Mouse (Mus musculus): ENCODE results near the gene Hmga2.

Hmga2 gene

DNA sequence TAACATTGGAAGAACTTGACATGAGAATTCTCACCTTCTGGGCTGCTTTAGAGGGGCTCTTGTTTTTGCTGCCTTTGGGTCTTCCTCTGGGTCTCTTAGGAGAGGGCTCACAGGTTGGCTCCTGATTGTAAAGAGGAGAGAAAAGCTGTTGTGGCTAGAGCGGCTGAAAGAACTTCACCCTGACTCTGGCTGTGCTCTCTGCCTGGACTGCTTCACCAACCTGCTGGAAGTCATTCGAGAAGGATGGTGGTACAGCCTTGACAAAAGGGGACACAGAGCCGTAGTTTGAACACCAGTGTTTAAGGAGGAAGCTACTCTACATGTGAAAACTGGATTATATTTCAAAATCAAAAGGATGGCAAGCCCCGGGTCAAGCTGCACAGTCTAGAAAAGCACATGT is 3.1 kb downstream of the Hmga2 start:
- no peak for DNase-seq (ENCODE audit: low read depth, low spot score)

DNA sequence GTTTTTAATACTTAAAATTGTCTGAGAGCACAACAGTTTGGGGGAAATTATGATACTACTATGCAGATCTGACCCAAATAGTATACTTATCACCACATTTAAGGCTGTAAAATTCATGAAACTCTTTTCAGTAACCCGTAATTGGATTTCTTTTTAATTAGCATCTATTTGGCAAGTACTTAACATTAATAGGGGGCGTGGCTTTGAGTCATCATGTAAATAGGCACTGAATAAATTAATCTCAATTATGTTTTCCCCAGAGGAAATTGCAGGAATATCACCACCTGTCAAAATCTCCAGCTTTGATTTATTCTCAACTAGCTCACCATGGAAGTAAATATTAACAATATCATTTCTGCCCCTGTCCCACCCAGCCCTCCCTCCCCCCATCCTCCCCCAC is 3.7 kb downstream of the Hmga2 start:
- DNase-seq (ENCODE audit: low read depth, low spot score): no peak

DNA sequence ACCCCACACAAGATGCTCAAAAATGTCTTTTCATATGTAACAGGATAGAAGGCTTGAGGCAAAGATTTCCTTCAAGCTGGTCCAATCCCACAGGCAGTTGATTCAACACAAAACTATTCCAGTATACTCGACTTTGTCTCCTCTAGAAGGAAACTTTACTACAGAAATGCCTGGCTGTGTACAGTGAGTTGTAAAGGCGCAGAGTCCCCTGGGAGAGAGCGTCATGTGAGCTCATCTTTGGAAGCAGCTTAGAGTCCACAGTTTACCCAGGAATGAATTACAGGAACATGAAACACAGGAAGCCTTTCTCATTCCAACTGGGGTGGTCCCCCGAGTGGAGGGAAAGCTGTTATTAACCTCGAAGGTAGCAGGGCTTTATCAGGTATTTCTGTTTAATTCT is 11.1 kb downstream of the Hmga2 start:
- no peak for DNase-seq (ENCODE audit: low read depth, low spot score)

DNA sequence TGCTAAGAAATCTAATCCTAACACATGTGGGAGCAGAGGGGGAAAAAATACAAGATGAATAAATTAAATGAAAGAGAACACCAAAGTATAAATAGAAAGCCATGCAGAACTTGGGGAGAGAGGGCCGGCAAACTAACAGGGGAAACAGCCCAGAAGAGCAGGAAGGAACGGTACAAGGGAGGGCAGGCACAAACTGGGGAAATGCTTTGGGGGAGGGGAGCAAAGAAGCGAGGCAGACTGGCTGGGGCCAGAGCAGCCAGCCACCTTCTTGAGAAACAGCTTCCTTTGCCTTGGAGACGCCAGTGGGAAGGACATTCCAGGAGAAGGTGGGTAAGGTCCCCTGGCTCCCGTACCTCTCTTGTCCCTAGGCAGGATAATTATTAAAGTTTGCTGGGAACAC is 14.5 kb downstream of the Hmga2 start:
- no peak for DNase-seq (ENCODE audit: low read depth, low spot score)

DNA sequence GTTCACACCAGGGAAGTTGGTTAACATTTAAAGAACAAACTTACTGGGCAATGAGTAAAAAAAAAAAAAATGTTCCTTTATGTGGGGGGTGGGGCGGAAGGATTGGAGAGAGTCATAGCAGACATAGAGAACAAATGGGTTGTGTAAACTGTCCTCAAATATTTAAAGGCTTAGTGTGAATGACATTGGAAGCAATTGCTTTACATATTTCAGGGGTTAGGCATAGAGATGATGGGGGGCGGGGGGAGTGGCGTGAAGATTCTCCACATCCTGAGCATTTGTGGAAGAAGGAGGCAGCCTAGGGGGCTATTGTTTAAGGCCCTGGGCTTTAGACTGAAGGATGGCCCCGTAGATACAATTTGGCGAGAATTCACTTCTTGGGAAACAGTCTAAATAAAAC is 15.0 kb downstream of the Hmga2 start:
- DNase-seq (ENCODE audit: low read depth, low spot score): no peak

DNA sequence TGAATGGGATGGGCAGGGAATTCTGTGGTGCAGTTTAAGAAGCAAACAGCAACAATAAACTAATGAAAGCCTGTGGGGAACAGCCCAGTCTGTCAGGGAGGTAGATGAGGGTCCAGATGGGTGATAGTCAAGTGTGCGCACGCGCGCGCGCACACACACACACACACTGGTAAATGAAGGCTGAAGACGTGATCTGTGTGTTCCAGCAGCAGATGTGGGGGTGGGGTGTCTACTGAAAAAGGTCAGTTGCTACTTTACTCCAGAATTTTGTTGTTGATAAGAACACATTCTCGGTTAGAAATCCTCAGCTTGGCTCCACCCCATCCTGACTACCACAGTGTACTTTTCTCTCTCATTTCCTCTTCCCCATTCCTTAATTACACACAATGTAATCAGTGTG is 17.4 kb downstream of the Hmga2 start:
- no peak for DNase-seq (ENCODE audit: low read depth, low spot score)

DNA sequence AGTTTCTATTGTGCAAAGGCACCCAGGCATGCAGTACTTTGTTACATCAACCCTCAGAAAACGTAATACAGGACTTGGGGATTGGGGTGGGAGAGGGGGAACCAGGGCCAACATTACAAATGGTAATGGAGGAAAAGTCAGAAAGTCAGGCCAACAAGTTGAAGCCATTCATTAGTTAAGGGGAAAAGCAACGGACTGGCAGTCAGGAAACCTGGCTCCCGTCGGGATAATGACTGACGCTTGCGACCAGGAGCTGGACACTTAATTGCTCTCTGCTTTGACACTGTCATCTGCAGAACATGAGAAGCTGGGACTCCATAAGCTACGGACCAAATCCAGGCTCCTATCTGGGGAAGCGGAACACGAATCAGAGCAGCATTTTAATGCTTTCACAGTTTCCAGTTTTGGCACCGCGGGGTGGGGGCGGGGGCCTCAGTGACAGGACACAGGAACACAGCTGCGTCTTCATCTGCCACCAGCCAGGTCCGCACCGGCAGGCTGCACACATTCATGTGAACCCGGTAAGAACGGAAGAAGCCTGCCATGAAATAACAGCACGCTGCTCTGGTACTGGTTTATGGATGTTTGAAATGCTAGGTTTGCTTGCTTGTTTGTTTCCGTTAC is 26.5 kb downstream of the Hmga2 start:
- DNase-seq (ENCODE audit: low read depth, low spot score): no peak

DNA sequence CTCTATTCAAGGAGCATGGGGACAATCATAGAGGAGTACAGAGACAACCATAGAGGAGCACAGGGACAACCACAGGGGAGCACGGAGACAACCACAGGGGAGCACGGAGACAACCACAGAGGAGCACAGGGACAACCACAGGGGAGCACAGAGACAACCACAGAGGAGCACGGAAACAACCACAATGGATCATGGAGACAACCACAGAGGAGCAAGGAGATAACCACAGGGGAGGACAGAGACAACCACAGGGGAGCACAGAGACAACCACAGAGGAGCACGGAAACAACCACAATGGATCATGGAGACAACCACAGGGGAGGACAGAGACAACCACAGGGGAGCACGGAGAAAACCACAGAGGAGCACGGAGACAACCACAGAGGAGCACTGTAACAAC is 29.5 kb downstream of the Hmga2 start:
- no peak for DNase-seq (ENCODE audit: low read depth, low spot score)

DNA sequence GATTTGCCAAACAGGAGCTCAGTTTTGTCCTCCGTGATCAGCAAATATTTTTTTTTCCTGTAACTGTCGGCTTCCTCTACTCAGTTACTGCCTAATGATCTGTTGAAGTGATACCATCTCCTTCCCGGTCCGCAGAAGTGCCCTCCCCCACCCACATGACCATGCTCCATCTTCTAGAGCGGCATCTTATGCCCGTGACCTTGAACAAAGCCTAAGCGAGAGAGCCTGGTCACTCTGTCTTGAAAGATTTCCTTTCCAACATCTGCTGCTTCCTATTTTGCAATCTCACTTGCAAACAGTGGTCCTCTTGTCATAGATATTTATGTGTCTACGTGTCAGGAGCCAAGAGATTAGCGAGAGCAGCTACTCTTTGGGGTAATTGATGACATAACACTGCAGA is 30.1 kb downstream of the Hmga2 start:
- no peak for DNase-seq (ENCODE audit: low read depth, low spot score)

DNA sequence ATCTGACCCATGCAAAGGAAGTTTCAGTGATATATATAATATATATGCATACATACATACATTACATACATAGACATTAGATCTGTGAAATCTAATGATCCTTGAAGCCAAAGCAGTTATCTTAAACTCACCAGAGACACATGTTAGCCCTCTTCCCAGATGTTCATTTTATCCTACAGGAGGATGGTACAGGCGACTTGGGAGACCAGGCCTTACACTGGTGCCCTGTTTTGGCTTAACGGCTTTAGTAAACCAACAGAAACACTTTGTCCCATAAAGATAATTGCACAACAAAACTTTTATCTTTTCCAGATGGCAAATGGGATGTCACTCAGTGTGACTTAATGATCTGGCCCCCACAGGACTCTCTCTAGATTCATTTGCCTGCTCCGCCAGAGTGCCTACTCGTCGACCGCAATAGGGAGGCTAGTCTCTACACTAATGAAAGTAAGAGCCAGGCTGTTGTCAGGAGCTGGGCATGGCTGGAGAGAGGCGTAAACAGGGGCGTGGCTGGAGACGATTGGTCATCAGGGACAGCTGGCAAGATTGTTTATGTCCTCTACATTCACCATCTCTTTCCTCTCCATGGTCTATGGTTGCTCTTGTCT is 31.7 kb downstream of the Hmga2 start:
- DNase-seq (ENCODE audit: low read depth, low spot score): no peak

DNA sequence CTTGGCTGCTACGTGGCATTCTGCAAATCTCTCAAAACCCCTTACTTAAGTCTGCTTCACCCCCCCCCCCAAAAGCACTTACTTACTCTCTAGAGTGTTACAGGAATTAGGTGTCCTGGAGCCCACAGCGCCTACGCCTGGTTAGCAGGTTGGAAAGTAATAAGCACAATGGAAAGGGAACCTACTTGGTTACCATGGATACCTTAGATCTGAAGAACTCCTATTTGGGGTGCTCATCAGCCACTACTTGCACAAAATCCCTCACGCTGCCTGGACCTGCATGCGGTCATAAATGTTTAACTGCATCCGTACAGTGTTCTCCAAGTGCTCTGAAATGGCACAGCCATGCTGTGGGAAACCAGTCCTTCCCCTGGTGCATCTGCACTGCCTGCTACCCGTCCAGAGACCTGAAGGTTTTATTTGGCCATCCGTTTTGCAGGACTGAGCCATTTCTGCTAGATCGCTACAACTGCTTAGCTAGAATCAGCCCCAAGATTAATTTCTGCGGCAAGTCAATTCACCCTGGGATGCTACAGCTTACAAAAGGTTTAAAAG is 32.4 kb downstream of the Hmga2 start:
- DNase-seq (ENCODE audit: low read depth, low spot score): peak; percentile 19

DNA sequence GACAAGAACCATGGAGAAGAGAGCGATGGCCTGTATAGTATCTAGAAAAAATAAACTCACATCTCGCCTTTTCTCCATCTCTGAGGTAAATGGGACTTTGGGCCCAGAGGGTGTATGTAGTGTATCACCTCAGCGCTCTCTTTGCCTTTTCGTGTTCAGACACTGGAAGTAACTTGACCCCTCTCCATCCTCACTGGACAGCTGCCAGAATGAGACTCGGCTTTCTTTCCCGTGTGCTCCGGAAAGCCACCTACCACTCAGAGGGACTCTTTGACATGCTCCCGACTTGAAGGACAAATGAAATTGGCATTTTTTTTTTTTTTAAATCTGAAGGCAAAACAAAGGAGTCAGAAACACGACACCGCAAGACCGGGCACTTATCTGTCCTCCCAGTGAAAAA is 35.0 kb downstream of the Hmga2 start:
- no peak for DNase-seq (ENCODE audit: low read depth, low spot score)

DNA sequence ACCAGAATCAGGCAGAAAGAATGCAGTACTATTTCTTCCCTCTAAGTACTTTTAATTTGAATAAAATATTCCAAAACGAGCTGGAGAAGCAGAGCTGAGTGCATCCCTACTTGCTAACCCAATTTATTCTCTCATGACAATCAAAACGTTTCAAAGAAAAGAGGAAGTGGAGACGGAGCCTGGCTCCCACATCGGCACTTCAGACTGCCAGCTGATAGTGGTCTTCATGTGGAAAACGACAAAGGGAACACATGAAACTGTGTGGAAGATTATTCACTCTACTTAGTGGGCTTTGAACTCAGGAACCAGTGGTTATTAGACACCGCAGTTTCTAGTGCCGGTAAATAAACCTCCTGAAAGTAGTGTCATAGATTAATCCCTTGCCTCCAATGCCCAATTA is 41.8 kb downstream of the Hmga2 start:
- DNase-seq (ENCODE audit: low read depth, low spot score): no peak

DNA sequence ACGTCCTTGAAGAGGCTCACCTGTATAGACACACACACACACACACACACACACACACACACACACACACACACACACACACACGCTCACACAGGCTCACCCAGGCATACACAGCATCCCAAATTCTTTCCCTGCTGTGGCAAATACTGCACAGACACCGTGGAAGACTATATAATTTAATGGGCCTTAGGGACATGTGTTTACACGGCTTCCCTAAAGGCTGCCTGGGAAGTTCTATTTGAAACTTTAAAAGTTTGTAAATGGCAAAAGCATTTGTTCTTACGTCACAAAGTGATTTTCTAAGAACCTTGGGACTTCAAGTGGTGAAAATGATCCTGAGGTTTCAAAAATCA is 42.8 kb downstream of the Hmga2 start:
- DNase-seq (ENCODE audit: low read depth, low spot score): no peak

DNA sequence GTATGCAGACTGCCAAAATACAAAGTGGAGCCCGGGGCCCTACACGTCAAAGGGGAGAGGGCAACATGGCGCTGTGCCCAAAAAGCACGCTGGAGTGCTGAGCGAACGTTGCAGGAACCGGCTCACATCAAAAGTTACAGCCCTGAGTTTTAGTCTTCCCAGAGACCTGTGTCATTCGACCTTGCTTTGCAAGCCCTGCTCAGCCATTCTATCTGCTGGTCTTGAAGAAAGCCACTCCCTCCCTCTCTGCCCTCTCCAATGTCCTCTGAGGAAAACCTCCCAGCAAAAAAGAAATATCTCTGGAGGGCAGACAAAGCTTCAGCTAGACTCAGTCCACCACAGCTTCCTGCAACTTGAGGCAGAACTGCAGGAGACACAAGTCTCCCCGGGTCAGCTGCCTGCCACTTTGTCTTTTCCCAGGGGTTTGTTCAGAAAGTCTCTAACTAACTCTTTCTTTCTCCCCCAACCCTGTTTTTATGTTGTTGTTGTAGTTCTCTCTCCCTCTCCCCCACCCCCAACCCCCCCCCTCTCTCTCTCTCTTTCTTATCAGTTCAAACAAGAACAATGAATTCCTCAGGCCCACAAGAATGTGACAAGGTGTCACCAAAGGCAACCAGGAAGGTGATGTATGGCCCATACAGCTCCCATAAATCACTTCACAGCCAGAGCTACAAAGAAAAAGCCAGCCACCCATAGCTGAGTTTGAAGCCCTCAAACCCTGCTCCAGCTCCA is 43.4 kb downstream of the Hmga2 start:
- no peak for DNase-seq (ENCODE audit: low read depth, low spot score)

DNA sequence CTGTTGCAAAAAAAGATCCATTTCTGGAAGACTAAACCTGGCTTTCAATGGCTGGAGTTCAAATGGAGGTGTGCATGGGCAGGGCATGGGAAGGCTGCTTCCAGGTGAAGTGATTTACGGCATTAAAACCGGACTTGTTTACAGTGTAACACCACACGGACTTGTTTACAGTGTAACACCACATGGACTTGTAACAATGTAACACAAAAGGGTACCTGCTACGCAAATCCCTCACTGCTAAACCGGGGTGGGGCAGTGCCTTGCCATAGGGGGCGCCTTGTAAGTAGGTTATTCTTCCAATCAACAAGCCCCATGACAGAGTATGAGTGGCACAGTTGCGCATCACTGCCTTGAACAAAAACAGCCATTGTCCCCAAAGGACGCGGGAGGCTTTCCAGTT is 44.2 kb downstream of the Hmga2 start:
- DNase-seq (ENCODE audit: low read depth, low spot score): no peak

DNA sequence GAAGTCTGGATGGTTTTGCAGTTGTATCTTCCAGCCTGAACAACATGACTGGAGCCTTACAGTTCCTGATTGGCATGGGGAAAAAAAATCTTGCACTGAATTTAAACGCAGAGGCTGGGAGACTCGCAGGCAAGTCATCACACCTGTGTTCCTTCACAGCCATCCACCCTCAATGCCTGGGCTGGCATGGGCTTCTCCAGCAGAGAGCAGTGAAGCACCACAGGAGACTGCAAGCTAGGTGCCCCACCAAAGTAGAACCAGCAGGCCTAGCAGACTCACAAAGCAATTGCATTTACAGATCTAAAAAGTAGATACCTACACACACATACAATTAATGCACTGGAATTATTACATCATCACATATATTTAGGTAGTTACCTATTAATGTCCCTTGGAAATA is 44.8 kb downstream of the Hmga2 start:
- DNase-seq (ENCODE audit: low read depth, low spot score): peak; percentile 37

DNA sequence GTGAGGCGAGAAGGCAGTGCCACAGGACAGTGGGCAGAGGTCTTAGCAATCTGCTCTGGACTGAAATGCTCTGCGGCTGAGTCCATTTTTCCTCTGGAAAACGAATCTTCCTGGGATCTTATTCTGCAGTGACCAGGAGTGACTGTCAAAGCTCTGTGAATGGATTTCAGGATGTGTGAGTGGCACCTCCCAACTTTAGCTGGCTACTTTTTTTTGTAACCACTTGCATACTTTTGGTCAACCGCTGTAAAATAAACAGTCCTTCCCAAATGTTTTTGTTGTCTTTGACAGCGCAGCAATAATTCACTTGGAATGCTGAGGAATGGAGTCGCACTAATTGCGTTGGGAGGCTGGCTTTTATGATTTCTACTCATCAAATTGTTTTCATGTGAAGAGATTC is 45.8 kb downstream of the Hmga2 start:
- no peak for DNase-seq (ENCODE audit: low read depth, low spot score)

DNA sequence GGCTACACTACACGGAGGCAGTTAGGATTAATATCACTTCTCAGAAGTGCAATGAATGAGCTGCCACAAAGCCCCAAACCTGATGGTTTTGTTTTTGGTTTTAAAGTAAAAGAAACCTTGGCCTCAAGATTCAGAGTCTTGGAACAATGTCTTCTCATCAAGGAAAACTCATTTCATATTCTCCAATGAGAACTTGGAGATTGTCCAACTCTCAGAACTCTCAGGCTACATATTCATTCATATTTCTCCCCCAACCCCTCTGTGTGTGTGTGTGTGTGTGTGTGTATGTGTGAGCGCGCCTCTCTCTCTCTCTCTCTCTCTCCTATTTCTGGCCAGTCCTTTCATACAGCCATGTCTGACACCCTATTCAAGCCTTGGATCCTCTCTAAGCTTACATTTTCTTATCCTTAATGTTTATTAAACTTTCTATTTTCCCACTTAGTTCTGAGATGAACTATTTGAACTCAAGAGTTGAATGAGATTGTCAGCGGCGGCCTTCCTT is 46.5 kb downstream of the Hmga2 start:
- DNase-seq (ENCODE audit: low read depth, low spot score): no peak

DNA sequence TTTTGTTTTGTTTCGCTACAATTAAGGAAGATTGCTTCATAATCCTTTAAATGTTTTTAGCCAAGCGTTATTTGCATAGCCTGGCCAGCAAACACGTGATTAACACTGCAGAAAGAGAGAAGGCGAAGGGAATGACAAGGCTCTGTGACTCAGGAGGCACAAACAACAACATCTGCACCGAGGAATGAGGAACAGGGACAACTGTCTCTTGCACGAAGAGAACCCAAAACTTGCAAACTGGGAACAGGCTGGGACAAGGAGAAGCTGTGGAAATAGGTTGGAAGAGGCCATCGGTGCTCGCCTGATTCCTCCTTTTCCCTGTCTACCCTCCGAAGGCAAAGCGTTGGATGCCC is 47.1 kb downstream of the Hmga2 start:
- DNase-seq (ENCODE audit: low read depth, low spot score): peak; percentile 18

DNA sequence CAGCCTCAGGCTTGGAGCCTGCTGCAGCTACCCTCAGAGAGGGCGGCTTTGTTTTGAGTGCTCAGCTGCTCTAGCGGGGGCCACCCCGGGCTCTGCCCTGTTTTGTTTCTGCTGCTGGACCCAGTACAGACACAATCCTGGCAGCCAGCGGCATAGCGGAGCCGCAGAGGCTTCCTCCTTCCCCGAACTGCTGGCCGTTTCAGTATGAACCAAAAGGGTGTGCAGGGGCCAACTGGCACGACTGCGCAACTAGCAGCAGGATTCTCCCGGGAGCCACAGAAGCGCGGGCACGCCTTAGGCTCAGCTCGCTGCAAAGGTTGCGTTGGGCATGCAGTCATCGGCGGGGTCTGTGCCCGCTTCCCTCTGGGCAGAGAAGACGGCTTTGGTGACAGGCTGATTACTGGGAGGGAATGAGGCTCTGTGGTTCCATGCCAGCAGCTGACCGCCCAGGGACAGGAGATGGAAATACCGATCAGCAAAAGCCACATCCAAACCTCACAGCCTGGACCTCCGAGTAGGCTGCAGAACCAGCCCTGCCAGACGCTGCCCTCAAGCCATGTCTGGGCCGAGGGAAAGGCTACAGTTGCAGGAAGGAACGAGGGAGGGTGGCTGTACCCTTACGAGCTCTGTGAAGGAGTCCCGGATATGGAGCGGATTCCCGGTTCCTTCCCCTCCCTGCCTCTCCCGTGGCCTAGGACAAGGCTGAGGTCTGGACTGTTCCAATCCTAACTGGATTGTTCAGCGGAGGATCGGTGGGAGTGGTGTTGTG is 47.7 kb downstream of the Hmga2 start:
- DNase-seq (ENCODE audit: low read depth, low spot score): peak; percentile 69

DNA sequence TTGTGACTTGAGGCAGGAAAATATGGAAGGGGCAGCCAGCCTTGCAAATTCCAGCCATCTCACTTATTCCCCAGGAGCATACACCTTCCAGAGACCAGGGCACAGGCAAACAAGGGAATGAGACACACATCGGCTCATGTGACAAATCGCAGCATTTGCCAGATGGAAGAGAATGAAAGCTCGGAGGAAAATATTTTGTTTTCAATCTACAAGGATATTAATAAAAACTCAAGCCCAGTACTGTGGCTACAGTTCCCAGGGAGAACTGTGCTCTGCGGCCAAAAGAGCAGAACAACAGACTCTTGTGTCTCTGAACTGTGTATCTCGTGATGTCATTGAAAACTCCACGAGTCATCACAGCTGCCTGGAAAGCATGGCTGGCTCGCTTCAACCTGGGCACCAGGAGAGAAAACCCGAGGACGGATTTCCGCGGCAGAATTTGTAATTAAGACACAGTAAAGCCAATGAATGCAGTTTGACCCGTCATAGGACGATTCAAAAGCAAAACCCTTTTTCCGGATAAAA is 50.1 kb downstream of the Hmga2 start:
- peak; percentile 74 for DNase-seq (ENCODE audit: low read depth, low spot score)
